Comparison of ENCODE assay signal across 8 mouse cellular contexts in genomic region chr4:62870391-62870983, GRCm38 (mm10).
DNase-seq lines count a peak whose midpoint lies in the region; ATAC-seq lines count a peak whose summit lies in the region.

No protein-coding gene starts in this region.

- 65% methylated on average over 14 of the region's 14 CpGs for WGBS in kidney, embryonic 14.5 days

- H3K9me3 ChIP-seq in kidney, embryonic 14.5 days (ENCODE audit: control insufficient read depth, low read length): no peaks in the 10 kb centered on the region; the same call in 1 of the 2 replicates

- no peaks in the 10 kb centered on the region for H3K36me3 ChIP-seq in kidney, embryonic 14.5 days (ENCODE audit: control insufficient read depth, insufficient read depth, low read length)

- ATAC-seq in kidney, embryonic 14.5 days (ENCODE audit: low FRiP score, low TSS enrichment): no peak

- 0 out of 2 replicates have a peak, but pooled peaks cover 4% of the 10 kb centered on the region for H3K4me1 ChIP-seq in kidney, embryonic 14.5 days (ENCODE audit: control insufficient read depth, insufficient read depth, low read length)

- H3K9ac ChIP-seq in kidney, embryonic 14.5 days (ENCODE audit: low read depth, low read length): no peak overlapping the region

- no peak overlapping the region for H3K4me2 ChIP-seq in kidney, embryonic 14.5 days (replicated peaks; ENCODE audit: low read depth, low read length)

- H3K27me3 ChIP-seq in kidney, embryonic 14.5 days (ENCODE audit: control insufficient read depth, insufficient read depth, low read length): no peaks in the 10 kb centered on the region

- peak; percentile 44 for DNase-seq in kidney, adult 18-20 months
- DNase-seq in frontal cortex, postnatal 10 days (ENCODE audit: low spot score in 2 of 2): peak; percentile 45 to 64
- DNase-seq in kidney, postnatal 14 days: peak; percentile 63
- peak; percentile 14 to 40 for DNase-seq in lung, postnatal 4 days
- no peak for DNase-seq in spleen, adult 18-20 months
- no peak for DNase-seq in spleen, postnatal 4 days (ENCODE audit: low spot score in 2 of 2)
- DNase-seq in cerebellum, adult 9-10 months: no peak

- H3K4me3 ChIP-seq in kidney, embryonic 14.5 days (ENCODE audit: low read length): no peak overlapping the region

- H3K27ac ChIP-seq in kidney, embryonic 14.5 days (ENCODE audit: low read depth, low read length): no peak overlapping the region

Comparison
In these comparisons a context has a peak if more than half of its experiments do, and no peak if none do; other contexts are left out.
1. DNase-seq: peak in kidney, adult 18-20 months (single experiment), frontal cortex, postnatal 10 days (2 of 2), kidney, postnatal 14 days (single experiment) and lung, postnatal 4 days (2 of 2); none in spleen, adult 18-20 months (0 of 2), spleen, postnatal 4 days (0 of 2) and cerebellum, adult 9-10 months (single experiment).